Mouse (Mus musculus) liver, embryonic 14.5 days (tissue): ENCODE measurements at regions not wholly inside any gene's neighbourhood (a gene's known extent, or its start where the extent isn't known, plus 50 kb on each side); places are given as distances from the start of the nearest gene placed in this dataset.

Source experiments
- ATAC-seq: fragments of 200-750 bp; cut with Nextera tagmentation; 2 replicates; pipeline ENCODE4 v1.8.0; 2017; ENCODE audit warnings: moderate number of reproducible peaks, mild to moderate bottlenecking, moderate library complexity; ENCODE audit not compliant: insufficient read depth
- DNase-seq, 3 experiments: peaks; one replicate each; pipeline ENCODE4 v3.0.0-alpha.2; 2012 to 2013; ENCODE audit warnings: low read depth in 3 of 3, low spot score in 3 of 3
- H3K27ac ChIP-seq: fragments of 300-500 bp; sonication (generic); 2 replicates; pipeline ENCODE4 v1.5.1; 2014; ENCODE audit warnings: moderate library complexity, mild to moderate bottlenecking, control low read depth, inconsistent platforms
- H3K27me3 ChIP-seq: fragments of 300-500 bp; sonication (generic); 2 replicates; pipeline ENCODE4 v1.6.1; 2014; ENCODE audit warnings: mild to moderate bottlenecking, low read length, moderate library complexity; ENCODE audit not compliant: control insufficient read depth, insufficient read depth
- H3K36me3 ChIP-seq: fragments of 300-500 bp; sonication (generic); replicated peaks from 2 replicates; pipeline ENCODE4 v1.6.1; 2014; ENCODE audit warnings: low read depth; ENCODE audit not compliant: control insufficient read depth, insufficient read depth
- H3K4me1 ChIP-seq, 2 experiments: fragments of 200-500 bp in 1 of 2; fragments of 300-500 bp in 1 of 2; sonication (generic) in 1 of 2; replicated peaks; 2 replicates each; pipeline ENCODE4 v1.6.1; 2012 to 2014; ENCODE audit warnings: antibody characterized with exemption in 1 of 2, inconsistent platforms in 1 of 2, low read length in 1 of 2; ENCODE audit not compliant: control insufficient read depth in 2 of 2, insufficient read depth in 2 of 2
- H3K4me2 ChIP-seq: fragments of 300-500 bp; sonication (generic); 2 replicates; pipeline ENCODE4 v1.6.1; 2014; ENCODE audit warnings: low read depth, mild to moderate bottlenecking, control low read depth, moderate library complexity
- H3K4me3 ChIP-seq, 2 experiments: fragments of 200-500 bp in 1 of 2; fragments of 300-500 bp in 1 of 2; sonication (generic) in 1 of 2; 2 replicates each; pipeline ENCODE4 v1.5.1; 2012 to 2014; ENCODE audit warnings: low read depth in 2 of 2, low read length in 2 of 2, mild to moderate bottlenecking in 2 of 2, control low read depth in 1 of 2, inconsistent platforms in 1 of 2, moderate library complexity in 1 of 2; ENCODE audit not compliant: insufficient read depth in 1 of 2
- H3K9ac ChIP-seq: fragments of 300-500 bp; sonication (generic); replicated peaks from 2 replicates; pipeline ENCODE4 v1.6.1; 2014; ENCODE audit warnings: mild to moderate bottlenecking, control low read depth, moderate library complexity
- H3K9me3 ChIP-seq: fragments of 300-500 bp; sonication (generic); 2 replicates; pipeline ENCODE4 v1.6.1; 2016; ENCODE audit warnings: low read length, mixed read lengths; ENCODE audit not compliant: control insufficient read depth
- CTCF ChIP-seq: IDR thresholded peaks from 2 replicates; pipeline ENCODE4 v1.5.1; 2016; ENCODE audit warnings: antibody characterized with exemption, low read depth, control low read depth
- EP300 ChIP-seq: IDR thresholded peaks from 2 replicates; pipeline ENCODE4 v1.6.1; 2016; ENCODE audit warnings: antibody characterized with exemption, low read depth
- WGBS: fragments of 180-500 bp; shearing (Covaris S2); extraction: QIAGEN DNeasy Blood & Tissue Kit; methylation state at CpG from one replicate; pipeline ENCODE4 v1.1.7; 2014; ENCODE audit not compliant: insufficient replicate concordance; 5-methylcytosine and 5-hydroxymethylcytosine counted together

DNA sequence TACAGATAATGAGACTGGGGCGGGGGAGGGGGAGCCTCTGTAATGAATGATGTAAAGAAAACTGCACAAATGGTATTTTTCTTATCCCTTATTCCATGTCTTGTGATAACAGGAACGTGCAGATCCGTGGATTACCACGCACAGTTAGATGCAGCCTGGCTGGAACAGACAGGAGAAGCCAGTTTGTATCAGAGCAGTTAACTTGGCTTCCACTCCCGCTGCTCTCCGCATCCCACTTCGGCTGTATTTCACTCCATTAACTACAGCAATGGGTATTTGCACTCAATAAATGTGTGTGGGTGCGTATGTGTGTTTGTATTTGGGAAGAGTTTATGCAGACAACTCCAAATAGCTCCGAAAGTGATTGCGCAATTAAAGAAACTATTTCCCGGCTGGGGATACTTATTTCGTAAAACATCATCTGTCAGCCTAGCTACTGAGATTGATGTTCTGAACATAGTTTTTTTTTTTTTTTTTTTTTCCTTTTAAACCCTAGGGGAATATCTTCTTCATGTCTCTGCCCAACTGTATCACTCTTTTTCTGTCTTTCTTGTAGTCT lies 368.7 kb upstream of the Fign start:
- H3K4me3 ChIP-seq: no peak overlapping the region
- WGBS: 72% methylated on average over 12 of the region's 12 CpGs
- H3K4me1 ChIP-seq: no peaks in the 10 kb centered on the region
- DNase-seq (no peak), ATAC-seq (no peak)
- no peak for TF ChIP-seq CTCF
- no peak for TF ChIP-seq EP300
- H3K9me3 ChIP-seq: no peaks in the 10 kb centered on the region
- H3K27me3 ChIP-seq: no peaks in the 10 kb centered on the region
- no peak overlapping the region for H3K27ac ChIP-seq
- no peaks in the 10 kb centered on the region for H3K36me3 ChIP-seq
- no peak overlapping the region for H3K4me2 ChIP-seq
- no peak overlapping the region for H3K9ac ChIP-seq

DNA sequence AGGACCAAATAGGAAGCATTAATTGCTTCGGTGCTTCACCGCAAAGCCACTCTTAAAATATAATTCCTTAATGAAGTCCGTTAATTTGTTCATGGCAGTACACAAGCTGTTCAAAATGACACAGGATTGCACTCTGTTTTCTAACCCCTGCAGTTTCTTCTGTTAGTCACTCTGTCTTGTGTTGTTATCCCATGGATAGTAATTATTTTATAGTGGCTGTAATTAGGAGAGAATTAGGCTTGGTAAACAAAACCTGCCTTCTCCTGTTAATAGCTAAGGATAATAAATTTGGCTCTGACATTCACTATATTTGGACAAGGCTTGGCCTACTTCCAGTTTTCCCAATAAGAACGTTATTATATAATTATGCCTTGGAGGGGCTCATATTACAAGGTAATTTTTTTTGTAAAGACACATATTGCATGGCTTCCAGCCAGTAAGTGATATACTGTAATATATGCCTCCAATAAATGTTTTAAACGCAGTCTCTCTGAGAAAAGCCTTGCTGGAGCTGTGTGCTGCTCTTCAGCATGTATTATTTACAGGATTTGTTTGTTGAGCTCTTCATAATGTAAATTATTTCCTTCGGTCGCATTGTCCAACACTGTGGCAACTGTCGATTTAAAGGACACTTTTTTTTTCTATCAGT lies 364.8 kb upstream of the Fign start:
- Histone ChIP-seq H3K9me3 (no peaks in the 10 kb centered on the region), H3K4me2 (no peak overlapping the region), H3K4me1 (no peaks in the 10 kb centered on the region), H3K4me3 (no peak overlapping the region), H3K9ac (no peak overlapping the region), H3K27ac (no peak overlapping the region), H3K27me3 (no peaks in the 10 kb centered on the region), H3K36me3 (no peaks in the 10 kb centered on the region)
- TF ChIP-seq EP300: no peak
- no peak for TF ChIP-seq CTCF
- WGBS: 74% methylated on average over 8 of the region's 8 CpGs
- DNase-seq (no peak), ATAC-seq (no peak)

DNA sequence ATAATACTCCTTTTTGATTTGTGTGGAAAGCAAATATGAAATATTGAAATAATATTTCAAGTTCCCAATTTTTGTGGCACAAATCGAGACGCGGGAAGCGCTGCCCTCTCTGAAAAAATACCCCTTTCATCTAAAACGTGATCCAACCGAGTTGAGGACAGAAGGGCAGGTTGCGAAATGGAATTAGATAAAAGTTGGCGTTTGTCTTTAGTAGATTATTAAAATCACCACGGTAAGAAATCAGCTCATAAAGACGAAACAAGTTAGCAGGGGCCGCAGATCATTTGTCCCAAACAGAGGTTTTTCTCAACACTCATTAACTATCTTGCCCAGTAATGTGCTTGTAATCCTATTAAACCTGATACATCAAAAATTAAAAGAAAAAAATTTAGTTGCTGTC lies 364.2 kb upstream of the Fign start:
- no peaks in the 10 kb centered on the region for H3K27me3 ChIP-seq
- no peak overlapping the region for H3K27ac ChIP-seq
- ATAC-seq (no peak), DNase-seq (no peak)
- no peaks in the 10 kb centered on the region for H3K4me1 ChIP-seq
- H3K4me3 ChIP-seq: no peak overlapping the region
- no peaks in the 10 kb centered on the region for H3K36me3 ChIP-seq
- H3K4me2 ChIP-seq: no peak overlapping the region
- WGBS: 78% methylated on average over 11 of the region's 11 CpGs
- TF ChIP-seq EP300: no peak
- no peak for TF ChIP-seq CTCF
- no peaks in the 10 kb centered on the region for H3K9me3 ChIP-seq
- no peak overlapping the region for H3K9ac ChIP-seq

DNA sequence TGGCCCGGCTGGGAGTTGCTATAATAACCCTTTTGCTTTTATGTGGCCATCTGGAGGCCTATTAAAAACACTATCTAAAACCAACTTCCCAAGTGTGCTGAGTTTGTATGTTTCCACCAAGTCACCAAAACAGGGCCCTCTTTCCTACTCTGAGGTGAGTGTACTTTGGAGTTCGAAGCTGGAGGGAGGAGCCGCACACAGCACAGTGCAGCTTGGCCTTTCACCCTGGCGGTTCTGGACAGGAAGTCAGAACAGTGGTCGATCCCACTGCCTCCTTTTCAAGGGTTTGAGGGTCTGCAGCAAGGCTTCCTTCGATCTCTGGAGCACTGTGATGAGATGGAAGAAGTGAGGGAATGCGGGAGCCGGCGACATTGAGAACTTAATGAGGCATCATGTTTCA lies 363.8 kb upstream of the Fign start:
- H3K36me3 ChIP-seq: no peaks in the 10 kb centered on the region
- H3K9me3 ChIP-seq: no peaks in the 10 kb centered on the region
- ATAC-seq (no peak), DNase-seq (no peak)
- H3K4me2 ChIP-seq: no peak overlapping the region
- H3K9ac ChIP-seq: no peak overlapping the region
- no peak overlapping the region for H3K27ac ChIP-seq
- TF ChIP-seq CTCF: no peak
- no peak for TF ChIP-seq EP300
- no peaks in the 10 kb centered on the region for H3K4me1 ChIP-seq
- H3K4me3 ChIP-seq: no peak overlapping the region
- WGBS: 61% methylated on average over 9 of the region's 9 CpGs
- H3K27me3 ChIP-seq: no peaks in the 10 kb centered on the region

DNA sequence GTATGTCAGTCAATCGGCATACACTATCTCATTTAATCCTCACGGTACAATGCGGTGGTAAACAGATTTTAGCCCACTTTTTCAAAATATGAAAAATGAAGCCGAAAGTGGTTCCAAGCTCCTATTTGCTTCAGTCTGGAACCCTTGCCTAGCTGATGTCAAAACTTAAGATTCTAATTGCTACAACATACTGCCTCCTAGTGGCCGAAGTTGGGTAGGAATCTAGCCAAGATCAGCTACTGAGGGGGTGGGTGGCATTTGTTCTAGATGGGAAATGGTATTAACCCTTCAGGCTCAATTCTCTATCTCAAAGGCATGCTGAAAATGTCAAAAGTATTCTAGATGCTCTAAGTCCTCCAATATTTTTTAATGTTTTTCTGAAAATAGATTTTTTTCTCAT lies 360.3 kb upstream of the Fign start:
- Histone ChIP-seq H3K27ac (no peak overlapping the region), H3K4me2 (no peak overlapping the region), H3K36me3 (no peaks in the 10 kb centered on the region), H3K4me1 (no peaks in the 10 kb centered on the region), H3K27me3 (no peaks in the 10 kb centered on the region), H3K9ac (no peak overlapping the region), H3K9me3 (no peaks in the 10 kb centered on the region), H3K4me3 (no peak overlapping the region)
- no peak for ATAC-seq
- no peak for DNase-seq
- TF ChIP-seq CTCF: peak; percentile 36; the same call in 1 of the 2 replicates
- TF ChIP-seq EP300: no peak
- 50% methylated on average over 5 of the region's 5 CpGs for WGBS
